Mouse (Mus musculus): ENCODE data around the gene Krt7.

GRCm38 (mm10) chr15:101368502-101369381, 42.1 kb upstream of the Krt7 start:
- TF ChIP-seq POLR2A (IDR thresholded peaks at IDR 0.05; ENCODE audit: borderline replicate concordance, insufficient read depth, low read length): no peak
- TF ChIP-seq CTCF (IDR thresholded peaks at IDR 0.05; ENCODE audit: borderline replicate concordance, insufficient read depth, low read depth, low read length): no peak
